13 mouse cellular contexts compared by ENCODE assay signal in genomic region chr10:70419282-70420264, GRCm38 (mm10). TPM values are rescaled to one million over a fixed set of nuclear protein-coding genes. Genes with fewer than 3 reads are reported as not detected.
DNase-seq lines count a peak whose midpoint lies in the region; ATAC-seq and TF ChIP-seq lines count a peak whose summit lies in the region.
"Had no signal": no experiment of that assay in that cellular context is flagged by ENCODE, and none has a peak within 500 bp of the region (broad histone marks: within the 10 kb centered on the region; RNA-seq: fewer than 3 reads in every experiment).

No protein-coding gene starts in this region.

- TF ChIP-seq POLR2A in myocyte (IDR thresholded peaks at IDR 0.05; ENCODE audit: insufficient read length, low read depth), result no peak

- H3K27me3 ChIP-seq in forebrain, embryonic 12.5 days, result peaks cover 10% of the 10 kb centered on the region
- H3K27me3 ChIP-seq in forebrain, embryonic 11.5 days (ENCODE audit: control insufficient read depth, insufficient read depth, low read length), result peaks cover 2% of the 10 kb centered on the region; the same call in 1 of the 2 replicates
- no peaks in the 10 kb centered on the region for H3K27me3 ChIP-seq in hindbrain, embryonic 15.5 days
- no peaks in the 10 kb centered on the region for H3K27me3 ChIP-seq in myocyte (ENCODE audit: control insufficient read depth, insufficient read depth, insufficient read length)
- H3K27me3 ChIP-seq in kidney, embryonic 14.5 days (ENCODE audit: control insufficient read depth, insufficient read depth, low read length), result no peaks in the 10 kb centered on the region

- H3K27ac ChIP-seq in forebrain, embryonic 12.5 days, result no peak overlapping the region
- no peak overlapping the region for H3K27ac ChIP-seq in forebrain, embryonic 11.5 days (ENCODE audit: low read depth, low read length)
- H3K27ac ChIP-seq in hindbrain, embryonic 15.5 days (replicated peaks), result 0 out of 2 replicates have a peak overlapping the region, but pooled peaks have one; percentile 18
- no peak overlapping the region for H3K27ac ChIP-seq in kidney, embryonic 14.5 days (ENCODE audit: low read depth, low read length)
- H3K27ac ChIP-seq: heart, embryonic 10.5 days had no signal

- no peak for DNase-seq in forebrain, embryonic 11.5 days (ENCODE audit: low spot score)
- peak; percentile 62 for DNase-seq in brain, adult 2 months (ENCODE audit: low read depth, low spot score)
- DNase-seq in gastrocnemius, adult 8-10 months (ENCODE audit: low spot score in 2 of 2), result no peak
- DNase-seq in lung, postnatal 14 days, result no peak
- DNase-seq: cerebellum, postnatal 10 days; heart, postnatal 36 days; kidney, adult 2 months had no signal

- H3K36me3 ChIP-seq in forebrain, embryonic 12.5 days (replicated peaks), result no peaks in the 10 kb centered on the region
- H3K36me3 ChIP-seq in forebrain, embryonic 11.5 days (ENCODE audit: control insufficient read depth, insufficient read depth, low read length), result no peaks in the 10 kb centered on the region
- no peaks in the 10 kb centered on the region for H3K36me3 ChIP-seq in hindbrain, embryonic 15.5 days
- no peaks in the 10 kb centered on the region for H3K36me3 ChIP-seq in myocyte (ENCODE audit: control insufficient read depth, insufficient read depth)
- no peaks in the 10 kb centered on the region for H3K36me3 ChIP-seq in kidney, embryonic 14.5 days (ENCODE audit: control insufficient read depth, insufficient read depth, low read length)
- H3K36me3 ChIP-seq: heart, embryonic 10.5 days had no signal

- 0 out of 2 replicates have a peak, but pooled peaks have one; percentile 51 for ATAC-seq in forebrain, embryonic 12.5 days (ENCODE audit: low FRiP score)
- ATAC-seq in forebrain, embryonic 11.5 days (replicated peaks; ENCODE audit: low FRiP score), result no peak
- no peak for ATAC-seq in hindbrain, embryonic 15.5 days (ENCODE audit: low FRiP score, low read depth)
- ATAC-seq in kidney, embryonic 14.5 days (ENCODE audit: low FRiP score, low TSS enrichment), result no peak
- ATAC-seq: lung, postnatal 0 days had no signal

- H3K79me2 ChIP-seq in myocyte (ENCODE audit: control insufficient read depth, insufficient read depth), result no peaks in the 10 kb centered on the region

- H3K4me2 ChIP-seq in forebrain, embryonic 12.5 days, result peak overlapping the region; percentile 21
- H3K4me2 ChIP-seq in forebrain, embryonic 11.5 days (ENCODE audit: low read depth, low read length, severe bottlenecking), result no peak overlapping the region
- peak overlapping the region; percentile 30 for H3K4me2 ChIP-seq in hindbrain, embryonic 15.5 days
- peak overlapping the region; percentile 55 for H3K4me2 ChIP-seq in myocyte (ENCODE audit: low read depth)
- H3K4me2 ChIP-seq in kidney, embryonic 14.5 days (replicated peaks; ENCODE audit: low read depth, low read length), result no peak overlapping the region

- 33% methylated on average over 15 of the region's 15 CpGs for WGBS in forebrain, embryonic 12.5 days
- WGBS in forebrain, embryonic 11.5 days, result 40% methylated on average over 15 of the region's 15 CpGs
- 32% methylated on average over 15 of the region's 15 CpGs for WGBS in hindbrain, embryonic 15.5 days
- WGBS in kidney, embryonic 14.5 days, result 86% methylated on average over 15 of the region's 15 CpGs

- H3K9ac ChIP-seq in forebrain, embryonic 12.5 days, result no peak overlapping the region
- no peak overlapping the region for H3K9ac ChIP-seq in forebrain, embryonic 11.5 days (ENCODE audit: low read length)
- no peak overlapping the region for H3K9ac ChIP-seq in hindbrain, embryonic 15.5 days
- H3K9ac ChIP-seq in kidney, embryonic 14.5 days (ENCODE audit: low read depth, low read length), result no peak overlapping the region

- no peaks in the 10 kb centered on the region for H3K9me3 ChIP-seq in forebrain, embryonic 12.5 days
- no peaks in the 10 kb centered on the region for H3K9me3 ChIP-seq in forebrain, embryonic 11.5 days (ENCODE audit: control insufficient read depth, low read length)
- H3K9me3 ChIP-seq in hindbrain, embryonic 15.5 days, result no peaks in the 10 kb centered on the region
- no peaks in the 10 kb centered on the region for H3K9me3 ChIP-seq in kidney, embryonic 14.5 days (ENCODE audit: control insufficient read depth, low read length)
- H3K9me3 ChIP-seq: heart, embryonic 10.5 days had no signal

- no peak overlapping the region for H3K4me3 ChIP-seq in forebrain, embryonic 12.5 days (replicated peaks)
- H3K4me3 ChIP-seq in forebrain, embryonic 11.5 days (ENCODE audit: low read depth, low read length), result no peak overlapping the region
- H3K4me3 ChIP-seq in hindbrain, embryonic 15.5 days, result no peak overlapping the region
- no peak overlapping the region for H3K4me3 ChIP-seq in myocyte
- H3K4me3 ChIP-seq in kidney, embryonic 14.5 days (ENCODE audit: low read length), result no peak overlapping the region
- H3K4me3 ChIP-seq: heart, embryonic 10.5 days had no signal

- H3K4me1 ChIP-seq in forebrain, embryonic 12.5 days, result peaks cover 13% of the 10 kb centered on the region
- H3K4me1 ChIP-seq in forebrain, embryonic 11.5 days (replicated peaks; ENCODE audit: control insufficient read depth, insufficient read depth, low read length), result 0 out of 2 replicates have a peak, but pooled peaks cover 3% of the 10 kb centered on the region
- peaks cover 10% of the 10 kb centered on the region for H3K4me1 ChIP-seq in hindbrain, embryonic 15.5 days (replicated peaks)
- no peaks in the 10 kb centered on the region for H3K4me1 ChIP-seq in kidney, embryonic 14.5 days (ENCODE audit: control insufficient read depth, insufficient read depth, low read length)
- H3K4me1 ChIP-seq: heart, embryonic 10.5 days had no signal

- H3ac ChIP-seq in myocyte (ENCODE audit: control insufficient read depth, insufficient read length), result no peak overlapping the region

TF ChIP-seq in myocyte, 11 proteins besides CTCF, POLR2A, EP300 and RAD21:
- peak in 1 of 3 experiments; percentile 33 for TF ChIP-seq MYOG (IDR thresholded peaks at IDR 0.05; ENCODE audit: control insufficient read depth in 1 of 3, insufficient read depth in 1 of 3, insufficient read length in 2 of 3, low read depth in 2 of 3)
- TF ChIP-seq MYOD1 (IDR thresholded peaks at IDR 0.05; ENCODE audit: control insufficient read depth in 1 of 3, insufficient read length in 2 of 3, low read depth in 2 of 3), result peak; percentile 65 to 83 (median 69)
- peak; percentile 53; the same call in 1 of the 2 replicates for TF ChIP-seq CEBPB (IDR thresholded peaks at IDR 0.05; ENCODE audit: insufficient read depth, poor library complexity, severe bottlenecking)
- TF ChIP-seq SRF (IDR thresholded peaks at IDR 0.05; ENCODE audit: control insufficient read depth, insufficient read length, low read depth), result no peak

RNA-seq across cellular contexts. Expression of gene Fam13c, which starts 20.7 kb away (rescaled TPM):
- 17.7 and 19.1 TPM in 2 replicates for polyA plus RNA-seq in forebrain, embryonic 12.5 days (2016; fragmentation: Nextera tagmentation; extraction: Ambion mirVana)
- polyA plus RNA-seq in forebrain, embryonic 11.5 days (2014; fragmentation: Nextera tagmentation; extraction: Ambion mirVana), result 11.7 and 13.6 TPM in 2 replicates
- 23.8 and 24.6 TPM in 2 replicates for polyA plus RNA-seq in hindbrain, embryonic 15.5 days (2015; fragmentation: Nextera tagmentation; extraction: Ambion mirVana)
- 15.0 TPM for polyA plus RNA-seq in myocyte (2012; fragmentation: generic; extraction: Trizol)
- 1 to 10 TPM; 4.6 to 7.6 (median 5.6) TPM for total RNA-seq in gastrocnemius, adult 8-10 months (2022)
- 4.1 and 6.0 TPM in 2 replicates for polyA plus RNA-seq in kidney, embryonic 14.5 days (2014; fragmentation: Nextera tagmentation; extraction: Ambion mirVana)

Comparison
In these comparisons a context has a peak if more than half of its experiments do, and no peak if none do; other contexts are left out.
1. H3K4me2 ChIP-seq: peak in forebrain, embryonic 12.5 days (single experiment), hindbrain, embryonic 15.5 days (single experiment) and myocyte (single experiment); none in forebrain, embryonic 11.5 days (single experiment) and kidney, embryonic 14.5 days (single experiment).